Mouse (Mus musculus): ENCODE data around the gene Eya4. TPM values are rescaled to one million over a fixed set of nuclear protein-coding genes. Genes with fewer than 3 reads are reported as not detected.
A peak's percentile ranks its signal among the peaks of the same experiment; 100 is the strongest.

The Eya4 gene
- polyA plus RNA-seq, 1 experiment = 34.4 TPM

DNA sequence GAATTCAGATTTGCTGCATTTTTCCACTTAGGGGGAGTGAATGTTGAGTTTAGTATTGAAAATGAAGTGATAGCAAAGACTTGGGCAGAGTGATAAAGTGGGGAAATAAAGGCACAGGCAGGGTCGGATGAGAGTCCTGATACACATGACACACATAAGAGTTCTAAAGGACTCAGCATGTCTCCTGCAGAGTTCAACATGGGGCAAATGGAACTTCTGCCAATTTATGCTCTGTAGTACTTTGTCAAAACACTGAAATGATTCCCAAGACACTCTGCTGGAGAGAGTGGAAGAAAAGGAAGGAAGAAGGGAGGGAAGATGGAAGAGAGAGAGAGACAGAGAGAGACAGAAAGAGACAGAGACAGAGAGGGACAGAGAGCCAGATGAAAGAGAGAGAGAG, 222.6 kb downstream of the Eya4 start:
- no peaks in the 10 kb centered on the region for H3K4me1 ChIP-seq (ENCODE audit: control insufficient read depth, insufficient read depth, low read length)
- no peak for TF ChIP-seq POLR2A (IDR thresholded peaks at IDR 0.05; ENCODE audit: low read depth, low read length)
- TF ChIP-seq CTCF (IDR thresholded peaks at IDR 0.05; ENCODE audit: borderline replicate concordance, insufficient read depth, low read length) = no peak

DNA sequence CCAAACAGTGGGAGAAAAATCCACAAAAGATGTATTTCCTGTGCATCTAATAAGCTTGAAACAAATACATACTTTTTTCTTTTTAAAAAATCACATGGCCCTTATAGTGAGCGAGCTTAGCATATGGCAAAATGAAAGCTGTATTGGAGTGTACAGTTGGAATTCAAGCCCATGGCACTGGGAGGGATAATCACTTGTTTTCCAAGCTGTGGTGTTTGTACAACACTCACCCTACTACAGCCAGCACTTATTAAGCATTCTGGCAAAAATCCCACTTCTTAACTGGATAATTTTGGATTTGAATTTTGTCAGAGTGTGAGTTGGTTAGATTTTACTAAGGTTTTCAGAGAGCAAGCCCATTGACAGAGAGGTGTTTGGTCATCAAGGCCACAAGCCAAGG, 223.4 kb downstream of the Eya4 start:
- TF ChIP-seq CTCF (IDR thresholded peaks at IDR 0.05; ENCODE audit: borderline replicate concordance, insufficient read depth, low read length) = no peak
- TF ChIP-seq POLR2A (IDR thresholded peaks at IDR 0.05; ENCODE audit: low read depth, low read length) = no peak
- Histone ChIP-seq H3K27ac (ENCODE audit: insufficient read depth, low read length) (no peak overlapping the region), H3K4me1 (ENCODE audit: control insufficient read depth, insufficient read depth, low read length) (no peaks in the 10 kb centered on the region), H3K4me3 (ENCODE audit: insufficient read depth, low read length) (no peak overlapping the region)

More for the DNA sequence above, 222.6 kb downstream of the Eya4 start:
- Histone ChIP-seq H3K27ac (ENCODE audit: insufficient read depth, low read length) (no peak overlapping the region), H3K4me3 (ENCODE audit: insufficient read depth, low read length) (no peak overlapping the region)

DNA sequence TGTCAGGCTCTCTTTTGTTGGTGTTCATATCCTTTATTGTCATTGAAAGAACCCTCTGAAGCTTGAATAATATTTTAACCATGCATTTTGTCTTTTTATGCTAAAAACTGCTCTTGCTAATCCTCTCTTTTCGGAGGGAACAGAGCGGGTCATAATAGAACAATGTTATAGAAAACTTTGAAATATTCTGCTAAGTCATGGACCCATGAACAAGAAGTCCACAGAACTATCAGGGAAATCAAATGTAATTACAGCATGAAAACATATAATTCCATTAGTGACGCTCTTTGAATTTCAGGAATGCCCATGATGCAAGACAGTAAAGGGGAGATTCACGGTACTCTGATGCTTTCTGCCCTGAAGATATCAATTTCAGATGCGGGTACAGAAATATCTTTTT, 224.1 kb downstream of the Eya4 start:
- TF ChIP-seq CTCF (IDR thresholded peaks at IDR 0.05; ENCODE audit: borderline replicate concordance, insufficient read depth, low read length) = no peak
- no peak for TF ChIP-seq POLR2A (IDR thresholded peaks at IDR 0.05; ENCODE audit: low read depth, low read length)
- H3K27ac ChIP-seq (ENCODE audit: insufficient read depth, low read length) = no peak overlapping the region
- H3K4me1 ChIP-seq (ENCODE audit: control insufficient read depth, insufficient read depth, low read length) = no peaks in the 10 kb centered on the region
- no peak overlapping the region for H3K4me3 ChIP-seq (ENCODE audit: insufficient read depth, low read length)

DNA sequence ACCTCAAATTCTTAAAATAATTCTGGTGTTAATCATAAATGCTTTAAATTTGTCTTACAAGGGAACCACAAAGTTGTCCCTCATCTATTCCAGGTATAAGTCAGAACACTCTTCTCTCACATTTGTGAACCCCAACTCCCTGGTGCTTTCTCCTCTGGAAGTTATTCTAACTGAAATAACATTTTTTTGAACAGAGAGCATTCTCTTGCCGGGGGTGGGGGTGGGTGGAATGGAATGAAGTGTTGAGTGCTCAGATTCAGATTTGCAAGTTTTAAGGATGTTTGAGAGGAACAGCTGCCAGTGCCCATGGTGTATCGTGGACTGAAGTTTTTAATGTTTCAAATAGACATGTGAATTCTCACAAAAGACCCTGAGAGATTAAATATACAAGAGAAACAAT, 230.1 kb downstream of the Eya4 start:
- peak overlapping the region; percentile 91 for H3K27ac ChIP-seq (ENCODE audit: insufficient read depth, low read length)
- no peak overlapping the region for H3K4me3 ChIP-seq (ENCODE audit: insufficient read depth, low read length)
- peaks cover 5% of the 10 kb centered on the region for H3K4me1 ChIP-seq (ENCODE audit: control insufficient read depth, insufficient read depth, low read length)
- TF ChIP-seq POLR2A (IDR thresholded peaks at IDR 0.05; ENCODE audit: low read depth, low read length) (no peak), CTCF (IDR thresholded peaks at IDR 0.05; ENCODE audit: borderline replicate concordance, insufficient read depth, low read length) (no peak)

DNA sequence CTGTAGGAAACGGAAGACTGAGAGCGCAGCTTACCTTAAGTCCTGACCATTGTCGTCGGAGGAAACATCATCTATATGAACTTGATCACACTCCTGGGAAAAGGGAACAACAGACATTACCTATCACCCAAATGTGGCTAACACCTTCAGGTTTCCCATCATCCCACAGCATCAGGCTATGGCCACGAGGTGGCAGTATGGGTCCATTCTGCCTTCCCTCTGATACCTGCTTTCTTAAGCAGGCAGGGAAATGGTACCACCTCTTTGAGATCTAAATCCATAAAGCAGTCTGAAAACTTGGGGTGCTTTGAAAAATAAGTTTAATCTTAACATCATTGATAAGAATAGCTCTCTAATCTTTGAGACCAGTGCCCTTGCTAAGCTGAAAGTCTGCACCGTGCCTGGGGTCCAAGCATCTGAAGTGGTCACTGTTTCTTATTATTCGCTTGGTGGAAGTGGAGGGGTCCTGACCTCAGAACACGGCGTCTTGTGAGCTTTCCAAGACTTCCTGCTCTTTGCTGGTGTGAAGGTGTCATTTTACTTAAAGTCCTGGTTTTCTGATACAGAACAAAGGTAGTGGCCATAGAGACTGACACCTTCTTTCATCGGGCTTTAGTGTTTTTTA, 233.7 kb downstream of the Eya4 start:
- Histone ChIP-seq H3K27ac (ENCODE audit: insufficient read depth, low read length) (no peak overlapping the region), H3K4me3 (ENCODE audit: insufficient read depth, low read length) (no peak overlapping the region), H3K4me1 (ENCODE audit: control insufficient read depth, insufficient read depth, low read length) (peaks cover 5% of the 10 kb centered on the region)
- peak; percentile 96; the same call in 1 of the 2 replicates for TF ChIP-seq CTCF (IDR thresholded peaks at IDR 0.05; ENCODE audit: borderline replicate concordance, insufficient read depth, low read length)
- TF ChIP-seq POLR2A (IDR thresholded peaks at IDR 0.05; ENCODE audit: low read depth, low read length) = no peak

DNA sequence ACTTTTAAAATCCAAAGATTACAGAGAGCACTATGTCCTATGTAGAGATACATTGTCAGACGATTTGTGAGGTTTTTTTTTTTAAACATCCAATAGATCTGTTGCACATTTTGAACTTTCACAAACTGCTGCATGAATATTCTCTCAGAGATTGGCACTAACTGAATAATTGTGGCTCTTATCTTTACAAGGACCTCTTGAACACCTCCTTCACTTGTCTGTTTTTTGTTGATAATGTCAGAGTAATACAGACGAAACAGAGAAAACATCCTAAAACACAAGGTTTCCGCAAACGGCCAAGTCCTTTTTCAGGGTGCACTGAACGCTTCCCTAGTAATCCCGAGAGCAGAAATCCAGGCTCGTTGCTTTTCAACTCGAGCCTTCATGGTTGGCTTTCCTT, 234.5 kb downstream of the Eya4 start:
- TF ChIP-seq POLR2A (IDR thresholded peaks at IDR 0.05; ENCODE audit: low read depth, low read length) (no peak), CTCF (IDR thresholded peaks at IDR 0.05; ENCODE audit: borderline replicate concordance, insufficient read depth, low read length) (no peak)
- Histone ChIP-seq H3K4me3 (ENCODE audit: insufficient read depth, low read length) (no peak overlapping the region), H3K27ac (ENCODE audit: insufficient read depth, low read length) (no peak overlapping the region)

DNA sequence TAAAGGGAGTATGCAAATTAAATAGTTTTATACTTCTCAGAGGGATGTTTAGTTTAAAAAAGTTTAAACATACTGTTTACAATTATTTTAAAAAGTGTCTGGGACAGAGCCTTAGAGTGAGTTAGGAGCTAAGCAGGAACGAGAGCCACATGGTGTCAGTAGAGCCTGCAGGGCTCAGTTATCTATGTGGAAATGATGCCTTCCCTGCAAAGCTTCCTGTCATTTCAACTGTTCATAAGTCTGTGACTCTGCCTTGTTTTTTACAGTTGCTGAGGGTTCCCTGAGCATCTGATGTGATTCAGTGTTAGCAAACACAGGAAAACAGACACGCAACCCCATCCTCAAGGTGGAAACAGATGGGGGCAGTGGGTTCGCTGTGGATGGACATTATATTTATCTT, 235.3 kb downstream of the Eya4 start:
- Histone ChIP-seq H3K27ac (ENCODE audit: insufficient read depth, low read length) (no peak overlapping the region), H3K4me3 (ENCODE audit: insufficient read depth, low read length) (no peak overlapping the region), H3K4me1 (ENCODE audit: control insufficient read depth, insufficient read depth, low read length) (no peaks in the 10 kb centered on the region)
- TF ChIP-seq CTCF (IDR thresholded peaks at IDR 0.05; ENCODE audit: borderline replicate concordance, insufficient read depth, low read length) (no peak), POLR2A (IDR thresholded peaks at IDR 0.05; ENCODE audit: low read depth, low read length) (no peak)

More for the DNA sequence above, 234.5 kb downstream of the Eya4 start:
- H3K4me1 ChIP-seq (ENCODE audit: control insufficient read depth, insufficient read depth, low read length) = peaks cover 5% of the 10 kb centered on the region

DNA sequence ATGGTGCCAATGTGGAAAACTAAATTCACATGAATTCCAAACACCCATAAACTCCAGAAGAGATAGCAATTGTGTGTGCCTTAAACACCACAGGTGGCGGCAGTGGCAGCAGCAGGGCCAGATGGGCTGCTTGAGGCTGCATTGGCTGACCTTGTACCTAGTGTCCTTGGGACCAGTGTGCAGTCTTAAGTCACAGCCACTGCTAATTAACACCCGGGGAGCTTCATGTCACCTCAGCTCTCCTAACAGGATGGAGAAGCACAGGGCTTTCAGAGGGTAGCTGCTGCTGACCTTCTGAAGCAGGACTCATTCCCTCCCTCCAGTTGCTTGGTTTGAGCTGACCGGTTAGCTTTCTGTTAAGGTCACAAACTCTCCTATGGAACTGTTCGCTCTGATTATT, 242.5 kb downstream of the Eya4 start:
- H3K4me3 ChIP-seq (ENCODE audit: insufficient read depth, low read length) = no peak overlapping the region
- no peaks in the 10 kb centered on the region for H3K4me1 ChIP-seq (ENCODE audit: control insufficient read depth, insufficient read depth, low read length)
- H3K27ac ChIP-seq (ENCODE audit: insufficient read depth, low read length) = no peak overlapping the region
- no peak for TF ChIP-seq POLR2A (IDR thresholded peaks at IDR 0.05; ENCODE audit: low read depth, low read length)
- TF ChIP-seq CTCF (IDR thresholded peaks at IDR 0.05; ENCODE audit: borderline replicate concordance, insufficient read depth, low read length) = no peak

DNA sequence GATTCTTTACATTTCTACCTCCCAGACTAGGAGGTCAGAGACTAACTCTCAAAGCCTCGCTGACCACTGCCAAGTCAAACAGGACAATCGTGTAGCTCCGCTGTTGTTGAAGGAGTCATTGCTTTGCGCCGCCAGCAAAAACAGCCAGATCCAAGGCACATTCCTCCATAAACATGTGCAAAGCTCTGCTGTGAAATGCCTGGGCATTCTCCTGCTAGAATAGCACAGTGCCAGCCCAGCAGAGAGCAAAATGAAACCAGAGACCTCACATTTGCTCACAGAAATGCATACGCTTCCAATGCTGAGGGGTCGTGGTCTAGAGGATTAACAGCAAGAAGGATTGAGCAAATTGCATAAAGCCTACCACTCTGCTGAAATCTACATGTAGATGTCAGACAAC, 258.1 kb downstream of the Eya4 start:
- Histone ChIP-seq H3K27ac (ENCODE audit: insufficient read depth, low read length) (peak overlapping the region; percentile 64), H3K4me1 (ENCODE audit: control insufficient read depth, insufficient read depth, low read length) (no peaks in the 10 kb centered on the region)

DNA sequence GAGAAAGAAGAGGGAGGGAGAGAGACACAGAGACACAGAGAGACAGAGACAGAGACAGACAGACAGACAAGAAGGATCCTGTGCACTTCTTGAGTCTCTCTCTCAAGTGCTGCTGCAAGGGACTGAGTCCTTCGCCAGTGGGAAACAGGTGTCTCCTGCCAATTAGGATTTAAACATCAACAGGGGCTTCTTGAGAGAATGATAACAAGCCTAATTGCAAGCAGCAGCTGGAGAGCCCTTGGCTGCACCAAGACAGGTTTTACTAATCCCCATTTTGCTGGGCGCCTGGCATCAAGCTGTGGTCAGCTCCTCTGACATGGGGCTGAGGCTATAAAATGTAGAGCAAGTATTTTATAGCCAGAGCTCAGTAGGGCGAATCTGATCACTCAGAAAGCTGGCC, 259.0 kb downstream of the Eya4 start:
- no peak overlapping the region for H3K27ac ChIP-seq (ENCODE audit: insufficient read depth, low read length)
- no peaks in the 10 kb centered on the region for H3K4me1 ChIP-seq (ENCODE audit: control insufficient read depth, insufficient read depth, low read length)
- H3K4me3 ChIP-seq (ENCODE audit: insufficient read depth, low read length) = no peak overlapping the region
- TF ChIP-seq POLR2A (IDR thresholded peaks at IDR 0.05; ENCODE audit: low read depth, low read length) (no peak), CTCF (IDR thresholded peaks at IDR 0.05; ENCODE audit: borderline replicate concordance, insufficient read depth, low read length) (no peak)

More for the DNA sequence above, 258.1 kb downstream of the Eya4 start:
- no peak for TF ChIP-seq POLR2A (IDR thresholded peaks at IDR 0.05; ENCODE audit: low read depth, low read length)
- TF ChIP-seq CTCF (IDR thresholded peaks at IDR 0.05; ENCODE audit: borderline replicate concordance, insufficient read depth, low read length) = no peak
- no peak overlapping the region for H3K4me3 ChIP-seq (ENCODE audit: insufficient read depth, low read length)

Data from embryonic fibroblast, embryonic 13.5 days (primary cell).